Mouse (Mus musculus) ES-Bruce4 (cell line): ENCODE data around the gene Ppm1g.

ENCODE experiments used
- CTCF ChIP-seq: IDR thresholded peaks from one replicate; pipeline ENCODE4 v1.8.1; 2011; ENCODE audit warnings: low read depth, low read length
- POLR2A ChIP-seq: IDR thresholded peaks from one replicate; pipeline ENCODE4 v1.8.1; 2011; ENCODE audit warnings: low read length; ENCODE audit not compliant: insufficient read depth

DNA sequence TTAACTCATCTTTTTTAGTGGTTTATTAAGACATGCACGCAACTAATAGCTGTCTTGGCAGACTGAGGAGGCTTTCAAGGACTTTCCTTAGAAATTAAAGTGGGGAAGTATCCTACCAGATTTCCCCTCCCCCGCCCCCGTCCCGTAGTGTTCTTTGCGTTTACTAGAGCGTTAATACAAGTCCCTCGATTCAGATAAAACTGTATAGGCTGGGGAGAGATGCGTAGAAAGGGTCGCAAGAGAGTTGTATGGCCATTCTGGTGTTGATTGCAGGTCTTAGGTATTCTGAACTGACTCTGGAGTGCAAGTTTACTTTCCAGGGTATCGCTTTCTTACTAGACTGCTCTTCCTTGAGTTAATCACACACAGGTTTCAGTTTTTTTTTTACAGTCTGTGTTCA is 21.7 kb upstream of the Ppm1g start:
- TF ChIP-seq CTCF, result no peak
- TF ChIP-seq POLR2A, result no peak
